Mouse (Mus musculus) liver, embryonic 14.5 days (tissue): Measurements from ENCODE around the gene Camkk2. TPM values are rescaled to one million over a fixed set of nuclear protein-coding genes. Genes with fewer than 3 reads are reported as not detected.

ENCODE experiments used
- ATAC-seq: fragments of 200-750 bp; cut with Nextera tagmentation; 2 replicates; pipeline ENCODE4 v1.8.0; 2017; ENCODE audit warnings: moderate number of reproducible peaks, mild to moderate bottlenecking, moderate library complexity; ENCODE audit not compliant: insufficient read depth
- DNase-seq, 3 experiments: peaks; one replicate each; pipeline ENCODE4 v3.0.0-alpha.2; 2012 to 2013; ENCODE audit warnings: low read depth in 3 of 3, low spot score in 3 of 3
- H3K27ac ChIP-seq: fragments of 300-500 bp; sonication (generic); 2 replicates; pipeline ENCODE4 v1.5.1; 2014; ENCODE audit warnings: moderate library complexity, mild to moderate bottlenecking, control low read depth, inconsistent platforms
- H3K27me3 ChIP-seq: fragments of 300-500 bp; sonication (generic); 2 replicates; pipeline ENCODE4 v1.6.1; 2014; ENCODE audit warnings: mild to moderate bottlenecking, low read length, moderate library complexity; ENCODE audit not compliant: control insufficient read depth, insufficient read depth
- H3K36me3 ChIP-seq: fragments of 300-500 bp; sonication (generic); replicated peaks from 2 replicates; pipeline ENCODE4 v1.6.1; 2014; ENCODE audit warnings: low read depth; ENCODE audit not compliant: control insufficient read depth, insufficient read depth
- H3K4me1 ChIP-seq, 2 experiments: fragments of 200-500 bp in 1 of 2; fragments of 300-500 bp in 1 of 2; sonication (generic) in 1 of 2; replicated peaks; 2 replicates each; pipeline ENCODE4 v1.6.1; 2012 to 2014; ENCODE audit warnings: antibody characterized with exemption in 1 of 2, inconsistent platforms in 1 of 2, low read length in 1 of 2; ENCODE audit not compliant: control insufficient read depth in 2 of 2, insufficient read depth in 2 of 2
- H3K4me2 ChIP-seq: fragments of 300-500 bp; sonication (generic); 2 replicates; pipeline ENCODE4 v1.6.1; 2014; ENCODE audit warnings: low read depth, mild to moderate bottlenecking, control low read depth, moderate library complexity
- H3K4me3 ChIP-seq, 2 experiments: fragments of 200-500 bp in 1 of 2; fragments of 300-500 bp in 1 of 2; sonication (generic) in 1 of 2; 2 replicates each; pipeline ENCODE4 v1.5.1; 2012 to 2014; ENCODE audit warnings: low read depth in 2 of 2, low read length in 2 of 2, mild to moderate bottlenecking in 2 of 2, control low read depth in 1 of 2, inconsistent platforms in 1 of 2, moderate library complexity in 1 of 2; ENCODE audit not compliant: insufficient read depth in 1 of 2
- H3K9ac ChIP-seq: fragments of 300-500 bp; sonication (generic); replicated peaks from 2 replicates; pipeline ENCODE4 v1.6.1; 2014; ENCODE audit warnings: mild to moderate bottlenecking, control low read depth, moderate library complexity
- H3K9me3 ChIP-seq: fragments of 300-500 bp; sonication (generic); 2 replicates; pipeline ENCODE4 v1.6.1; 2016; ENCODE audit warnings: low read length, mixed read lengths; ENCODE audit not compliant: control insufficient read depth
- CTCF ChIP-seq: IDR thresholded peaks from 2 replicates; pipeline ENCODE4 v1.5.1; 2016; ENCODE audit warnings: antibody characterized with exemption, low read depth, control low read depth
- EP300 ChIP-seq: IDR thresholded peaks from 2 replicates; pipeline ENCODE4 v1.6.1; 2016; ENCODE audit warnings: antibody characterized with exemption, low read depth
- WGBS: fragments of 180-500 bp; shearing (Covaris S2); extraction: QIAGEN DNeasy Blood & Tissue Kit; methylation state at CpG from one replicate; pipeline ENCODE4 v1.1.7; 2014; ENCODE audit not compliant: insufficient replicate concordance; 5-methylcytosine and 5-hydroxymethylcytosine counted together
- polyA plus RNA-seq, 2 experiments: library from polyadenylated mRNA; depleted of rRNA in 1 of 2; stranded (reverse) in 1 of 2; unstranded in 1 of 2; fragments of >200 nt; fragmentation: Nextera tagmentation in 1 of 2; extraction: Ambion mirVana in 1 of 2; gene quantifications; 2 replicates each; pipeline versions ENCODE4 v1.2.1 to v1.2.3; 2012 to 2014

Gene Camkk2
- polyA plus RNA-seq (2012; rRNA removed), result 5.3 and 5.9 TPM in 2 replicates
- polyA plus RNA-seq (2014; fragmentation: Nextera tagmentation; extraction: Ambion mirVana), result 6.3 and 8.3 TPM in 2 replicates

DNA sequence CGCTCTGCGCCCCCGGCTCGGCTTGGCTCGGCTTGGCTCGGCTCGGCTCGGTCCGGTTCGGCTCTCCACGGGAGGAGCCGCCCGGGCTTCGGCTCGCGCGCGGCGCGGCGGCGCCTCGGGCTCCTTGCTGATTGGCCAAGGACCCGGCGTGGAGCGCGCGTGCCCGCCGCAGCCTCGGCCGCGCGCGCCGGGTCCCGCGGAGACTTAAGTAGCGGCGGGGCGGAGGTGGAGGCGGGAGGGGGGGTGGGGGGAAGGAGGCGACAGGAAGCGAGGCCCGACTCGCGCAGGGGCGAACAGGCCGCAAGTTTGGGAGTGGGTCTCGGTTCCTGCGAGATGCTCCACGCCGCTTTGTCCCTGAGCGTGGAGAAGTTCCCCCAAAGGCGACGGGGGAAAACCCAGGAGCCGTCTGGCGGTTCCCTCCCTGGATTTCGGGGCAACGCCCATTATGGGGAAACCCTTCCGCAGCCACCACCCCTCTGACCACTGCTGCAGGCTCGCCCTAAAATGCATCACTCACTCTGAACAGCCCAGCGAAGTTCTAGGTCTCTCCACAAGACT is at the start of gene Camkk2:
Camkk2 (minus strand) TSS at position 133 of the 558 bp plus-strand sequence.
- WGBS, result under 1% methylated on average over 59 of the region's 63 CpGs
- Histone ChIP-seq H3K9me3 (no peaks in the 10 kb centered on the region), H3K27me3 (no peaks in the 10 kb centered on the region), H3K4me3 (peak within 1 kb of the TSS; percentile 64 to 68), H3K9ac (peak within 1 kb of the TSS; percentile 67), H3K4me1 (peaks cover 3 to 18% of the 10 kb centered on the region in 2 experiments; a peak in 3 of 4 replicates), H3K36me3 (no peaks in the 10 kb centered on the region), H3K27ac (peak within 1 kb of the TSS; percentile 6; the same call in 1 of the 2 replicates), H3K4me2 (peak within 1 kb of the TSS; percentile 85)
- TF ChIP-seq EP300 (no peak), CTCF (no peak)
- ATAC-seq (peak; percentile 75), DNase-seq (peak; percentile 65 to 74 (median 69))

DNA sequence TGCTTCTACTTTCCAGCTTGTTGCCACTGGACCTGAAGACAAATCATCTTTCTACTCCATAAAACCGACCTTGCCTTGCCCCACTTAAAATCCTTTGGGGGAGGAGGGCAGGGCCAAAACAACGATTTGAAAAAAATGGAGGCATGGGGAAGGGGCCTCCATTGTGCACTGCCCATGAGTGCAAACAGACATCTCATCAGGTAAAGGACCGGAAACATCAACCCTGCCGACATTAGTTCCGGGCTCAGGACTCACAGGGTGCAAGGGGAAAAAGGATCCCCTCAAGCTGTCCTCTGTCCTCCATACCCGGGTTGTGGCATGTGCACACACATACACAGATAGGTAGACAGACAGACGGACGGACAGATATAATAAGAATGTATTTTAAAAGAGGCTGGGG is 45.9 kb upstream of the Camkk2 start:
- Histone ChIP-seq H3K4me2 (no peak overlapping the region), H3K27ac (no peak overlapping the region), H3K4me3 (no peak overlapping the region), H3K9me3 (no peaks in the 10 kb centered on the region), H3K36me3 (no peaks in the 10 kb centered on the region), H3K27me3 (no peaks in the 10 kb centered on the region), H3K9ac (no peak overlapping the region), H3K4me1 (peaks cover 9 to 12% of the 10 kb centered on the region in 2 experiments)
- DNase-seq (no peak), ATAC-seq (no peak)
- WGBS, result 74% methylated on average over 8 of the region's 8 CpGs
- TF ChIP-seq EP300 (no peak), CTCF (no peak)

DNA sequence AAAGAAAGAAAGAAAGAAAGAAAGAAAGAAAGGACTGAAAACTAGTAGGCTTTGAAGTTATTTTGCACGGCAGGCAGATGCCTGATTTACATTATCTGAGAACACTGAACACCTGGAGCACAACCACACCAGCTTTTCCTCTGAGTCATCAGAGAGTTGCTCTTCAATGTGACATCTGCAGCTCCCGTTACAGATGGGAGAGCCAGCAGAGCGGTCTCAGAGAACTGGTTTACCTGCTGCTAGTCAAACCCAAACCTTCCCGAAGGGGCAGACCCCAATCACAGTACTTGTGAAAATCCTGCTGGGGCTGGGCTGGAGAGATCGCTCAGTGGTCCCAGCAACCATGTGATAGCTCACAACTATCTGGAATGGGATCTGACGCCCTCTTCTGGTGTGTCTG is 45.2 kb upstream of the Camkk2 start:
- no peak for ATAC-seq
- Histone ChIP-seq H3K4me2 (no peak overlapping the region), H3K27me3 (no peaks in the 10 kb centered on the region), H3K36me3 (peaks cover 2% of the 10 kb centered on the region), H3K9me3 (no peaks in the 10 kb centered on the region), H3K9ac (no peak overlapping the region), H3K4me1 (peaks cover 15 to 17% of the 10 kb centered on the region in 2 experiments), H3K4me3 (no peak overlapping the region), H3K27ac (no peak overlapping the region)
- 66% methylated on average over 6 of the region's 6 CpGs for WGBS
- DNase-seq, result no peak
- TF ChIP-seq EP300 (no peak), CTCF (no peak)

DNA sequence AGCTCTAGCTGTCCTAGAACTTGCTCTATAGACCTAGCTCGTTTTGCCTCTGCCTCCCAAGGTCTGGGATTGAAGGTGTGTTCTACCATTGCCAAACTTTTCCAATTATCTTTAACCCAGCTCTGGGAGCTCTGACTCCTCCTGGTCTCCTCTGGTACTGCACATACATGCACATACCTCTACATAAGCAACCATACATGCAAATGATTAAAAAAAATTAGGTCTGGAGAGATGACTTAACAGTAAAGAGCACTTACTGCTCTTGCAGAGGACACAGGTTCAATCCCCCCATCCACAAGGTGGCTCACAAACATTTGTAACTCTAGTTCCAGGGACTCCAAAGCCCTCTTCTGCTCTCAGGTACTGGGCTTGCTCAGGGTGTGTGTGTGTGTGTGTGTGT is 44.8 kb upstream of the Camkk2 start:
- WGBS, result 77% methylated on average over 1 of the region's 1 CpGs
- H3K9ac ChIP-seq, result no peak overlapping the region

DNA sequence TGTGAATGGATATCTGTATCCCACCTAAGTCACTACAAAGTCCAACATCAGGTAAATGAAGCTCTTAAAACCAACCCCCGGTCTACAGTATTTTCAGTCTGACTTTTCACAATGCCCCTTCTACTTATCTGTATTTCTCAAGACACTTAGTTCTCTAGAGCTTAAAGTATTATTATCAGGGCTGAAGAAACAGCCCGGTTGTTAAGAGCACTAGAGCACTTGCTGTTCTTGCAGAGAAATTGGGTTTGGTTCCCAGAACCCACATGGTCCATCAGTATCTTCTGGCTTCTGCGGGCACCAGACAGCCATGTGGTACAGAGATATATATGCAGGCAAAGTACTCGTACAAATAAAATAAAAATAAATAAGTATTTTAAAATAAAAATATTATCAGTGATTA is 43.2 kb upstream of the Camkk2 start:
- Histone ChIP-seq H3K36me3 (peaks cover 20% of the 10 kb centered on the region), H3K27ac (peak overlapping the region; percentile 27), H3K9ac (peak overlapping the region; percentile 13; the same call in 1 of the 2 replicates), H3K4me1 (peaks cover 18 to 20% of the 10 kb centered on the region in 2 experiments), H3K9me3 (no peaks in the 10 kb centered on the region), H3K4me3 (no peak overlapping the region), H3K4me2 (no peak overlapping the region; the same call in 1 of the 2 replicates), H3K27me3 (no peaks in the 10 kb centered on the region)
- no peak for ATAC-seq
- DNase-seq, result no peak
- TF ChIP-seq EP300, result no peak
- no peak for TF ChIP-seq CTCF
- 53% methylated on average over 4 of the region's 4 CpGs for WGBS

More for the DNA sequence above, 44.8 kb upstream of the Camkk2 start:
- H3K9me3 ChIP-seq, result no peaks in the 10 kb centered on the region
- H3K36me3 ChIP-seq, result peaks cover 6% of the 10 kb centered on the region
- H3K4me1 ChIP-seq, result peaks cover 18 to 20% of the 10 kb centered on the region in 2 experiments
- TF ChIP-seq CTCF, result no peak
- TF ChIP-seq EP300, result no peak
- no peak overlapping the region for H3K27ac ChIP-seq
- no peak overlapping the region for H3K4me2 ChIP-seq
- DNase-seq (no peak), ATAC-seq (no peak)
- H3K27me3 ChIP-seq, result no peaks in the 10 kb centered on the region
- no peak overlapping the region for H3K4me3 ChIP-seq
